Mouse (Mus musculus) neural tube, embryonic 10.5 days (tissue): ENCODE data around the gene Cmtm6.

Experiments used
- DNase-seq: peaks from one replicate; pipeline ENCODE4 v3.0.0-alpha.2; 2017; ENCODE audit warnings: low spot score; ENCODE audit errors: extremely low spot score

Cmtm6 gene

DNA sequence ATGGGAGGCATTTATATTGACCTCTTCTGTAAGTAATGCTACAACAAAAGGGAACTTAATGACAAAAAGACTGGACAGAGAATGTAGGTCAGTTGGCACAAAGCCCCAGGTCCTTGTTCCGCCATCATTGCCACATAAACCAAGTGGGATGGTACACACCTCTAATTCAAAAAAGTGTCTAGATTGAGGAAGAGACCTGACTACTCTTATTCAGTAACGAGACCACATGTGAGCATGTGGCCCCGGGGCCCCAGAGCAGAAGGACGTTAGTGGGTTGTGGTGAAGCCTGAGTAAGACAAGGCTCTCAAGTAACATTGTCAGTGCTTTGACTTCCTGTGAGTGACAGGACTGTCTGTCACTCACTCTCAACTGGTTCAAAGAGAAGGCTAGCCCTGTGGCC lies 39.3 kb downstream of the Cmtm6 start:
- no peak for DNase-seq

DNA sequence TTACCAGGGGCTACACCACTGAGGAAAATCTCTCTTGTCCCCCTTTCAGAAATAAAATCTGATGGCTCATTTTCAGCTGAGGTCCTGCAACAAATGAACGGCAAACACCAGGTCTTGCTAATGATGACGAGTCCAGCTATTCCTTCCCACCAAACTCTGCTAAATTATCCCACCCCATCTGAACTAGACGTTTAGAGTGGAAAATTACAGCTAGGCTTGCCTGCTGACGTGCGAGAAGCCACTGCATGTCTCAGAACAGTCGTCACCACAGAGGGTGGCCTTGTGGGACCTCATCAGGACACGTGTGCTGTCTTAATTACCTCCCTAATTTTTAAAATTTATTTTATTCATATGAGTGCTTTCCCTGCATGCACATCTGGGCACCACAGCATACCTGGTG lies 40.6 kb downstream of the Cmtm6 start:
- DNase-seq: no peak

DNA sequence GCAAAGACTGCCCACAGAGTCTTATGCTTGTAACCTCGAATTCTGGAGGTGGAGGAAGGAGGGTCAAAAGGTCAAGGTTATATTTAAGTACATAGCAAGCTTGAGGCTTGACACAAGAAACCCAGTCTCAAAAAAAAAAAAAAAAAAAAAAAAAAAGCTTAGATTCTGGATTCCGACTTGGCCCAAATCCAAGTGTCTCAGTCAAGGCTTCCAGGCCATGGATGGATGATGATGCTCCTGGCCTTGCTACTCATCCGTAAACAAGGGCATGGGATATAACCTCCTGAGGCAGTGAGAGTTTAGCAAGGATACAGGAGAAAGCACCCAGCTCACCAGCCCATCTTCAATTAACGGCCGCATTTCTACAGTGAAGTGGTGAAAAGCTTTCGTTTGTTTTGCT lies 43.7 kb downstream of the Cmtm6 start:
- no peak for DNase-seq

DNA sequence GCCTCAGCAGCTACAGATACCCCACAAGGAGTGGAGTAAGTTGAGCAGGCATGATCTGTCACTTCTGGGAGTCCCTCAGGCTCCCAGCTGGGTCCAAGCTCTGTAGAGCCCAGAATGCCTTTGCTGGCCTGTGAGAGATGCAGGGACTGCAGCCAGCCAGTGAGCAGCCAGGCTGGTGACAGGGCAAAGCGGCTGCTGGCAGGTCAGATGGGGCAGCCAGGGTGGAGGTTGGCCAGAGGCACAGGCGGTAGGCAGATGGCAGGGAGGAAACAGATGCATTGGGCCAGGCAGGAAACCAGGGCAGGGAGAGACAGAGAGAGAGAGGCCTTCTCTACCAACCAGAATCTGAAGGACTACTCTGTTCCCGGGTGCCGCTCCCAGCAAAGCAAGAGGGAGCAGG lies 44.4 kb downstream of the Cmtm6 start:
- no peak for DNase-seq

DNA sequence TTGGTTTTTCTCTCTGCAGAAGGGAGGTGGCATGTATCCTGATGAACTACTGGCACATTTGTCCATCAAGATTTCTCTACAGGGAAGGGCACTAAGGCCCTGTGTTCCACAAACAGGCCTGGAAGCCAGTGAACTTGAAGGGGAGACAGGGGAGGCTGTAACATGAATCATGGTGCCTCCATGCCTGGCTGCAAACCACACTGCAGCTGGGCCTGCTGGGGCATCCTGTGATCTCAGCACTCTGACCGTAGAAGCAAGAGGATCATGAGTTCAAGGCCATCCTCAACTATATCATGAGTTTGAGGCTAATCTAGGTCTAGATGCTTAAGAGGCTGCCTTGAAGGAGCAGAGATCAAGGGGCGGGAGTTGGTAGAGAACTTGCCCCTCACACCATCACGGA lies 45.4 kb downstream of the Cmtm6 start:
- DNase-seq: no peak

DNA sequence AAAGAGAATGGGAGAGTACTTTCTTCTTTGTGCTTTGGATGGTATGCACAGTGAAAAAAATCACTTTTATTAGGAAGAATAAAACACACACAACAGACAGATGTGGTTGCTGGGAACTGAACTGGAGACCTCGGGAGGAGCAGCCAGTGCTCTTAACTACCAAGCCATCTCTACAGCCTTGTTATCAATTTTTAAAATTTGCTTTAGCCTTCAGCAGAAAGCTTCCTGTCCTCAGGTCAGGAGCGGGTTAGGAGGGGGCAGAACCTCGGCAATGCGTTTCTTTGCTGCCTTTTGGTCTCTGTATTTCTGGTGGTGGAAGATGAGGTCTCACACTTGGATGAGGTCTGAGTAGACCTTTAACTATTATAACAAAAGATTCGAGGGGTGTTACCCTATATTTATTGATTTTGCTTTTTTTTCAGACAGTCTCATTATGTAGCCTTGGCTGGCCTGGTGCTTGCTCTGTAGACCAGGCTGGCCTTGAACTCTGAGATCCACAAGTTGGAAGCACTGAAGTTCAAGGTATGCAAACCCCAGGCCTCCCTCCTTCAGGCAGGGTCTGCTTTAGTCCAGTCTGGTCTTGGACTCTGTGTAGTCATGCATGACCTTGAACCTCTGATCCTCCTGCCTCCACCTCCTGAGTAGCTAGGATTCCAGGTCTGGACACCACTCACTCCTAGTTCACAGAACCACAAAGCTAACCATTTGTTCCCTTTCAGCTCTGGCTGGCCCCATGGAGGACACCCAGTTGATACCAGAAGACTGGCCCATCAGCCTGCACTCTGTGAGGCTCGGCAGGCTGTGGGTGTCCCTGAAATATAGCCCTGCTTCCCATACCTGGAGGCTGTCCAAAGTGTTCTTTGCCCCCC lies 46.5 kb downstream of the Cmtm6 start:
- DNase-seq: no peak

DNA sequence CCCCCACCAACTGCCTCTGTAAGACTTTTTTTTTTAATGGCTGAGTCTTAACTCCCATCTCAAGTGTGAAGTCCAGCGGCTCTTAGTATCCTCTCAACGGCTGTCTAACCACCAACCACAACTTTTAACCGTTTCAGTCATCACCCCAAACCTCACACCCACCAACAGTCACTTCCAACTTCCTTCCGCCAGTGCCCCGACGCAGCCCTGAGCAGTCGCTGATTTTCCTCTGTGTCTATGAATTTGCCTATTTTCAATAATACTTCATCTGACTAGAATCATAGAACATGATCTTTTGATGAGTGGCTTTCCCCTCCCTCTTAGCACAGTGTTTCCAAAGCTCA lies 47.1 kb downstream of the Cmtm6 start:
- no peak for DNase-seq

DNA sequence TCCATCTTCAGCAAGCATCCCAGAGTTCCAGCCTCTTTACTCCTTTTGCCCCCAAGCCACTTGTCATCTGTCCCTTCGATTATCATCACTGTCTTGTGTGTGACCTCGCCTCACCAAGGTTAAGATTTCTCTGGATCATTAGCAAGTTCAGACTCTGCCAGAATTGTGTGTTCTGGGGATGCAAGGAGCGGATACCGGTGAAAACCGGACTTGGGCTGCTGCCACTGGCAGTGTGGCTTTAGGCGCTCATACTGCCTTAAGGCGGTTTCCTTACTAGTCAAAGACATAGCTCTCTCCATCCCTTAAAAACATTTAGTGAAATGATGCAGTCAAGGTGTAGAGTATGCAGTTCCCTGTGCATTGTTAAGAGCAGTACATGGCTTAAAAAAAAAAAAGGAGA lies 48.0 kb downstream of the Cmtm6 start:
- no peak for DNase-seq

DNA sequence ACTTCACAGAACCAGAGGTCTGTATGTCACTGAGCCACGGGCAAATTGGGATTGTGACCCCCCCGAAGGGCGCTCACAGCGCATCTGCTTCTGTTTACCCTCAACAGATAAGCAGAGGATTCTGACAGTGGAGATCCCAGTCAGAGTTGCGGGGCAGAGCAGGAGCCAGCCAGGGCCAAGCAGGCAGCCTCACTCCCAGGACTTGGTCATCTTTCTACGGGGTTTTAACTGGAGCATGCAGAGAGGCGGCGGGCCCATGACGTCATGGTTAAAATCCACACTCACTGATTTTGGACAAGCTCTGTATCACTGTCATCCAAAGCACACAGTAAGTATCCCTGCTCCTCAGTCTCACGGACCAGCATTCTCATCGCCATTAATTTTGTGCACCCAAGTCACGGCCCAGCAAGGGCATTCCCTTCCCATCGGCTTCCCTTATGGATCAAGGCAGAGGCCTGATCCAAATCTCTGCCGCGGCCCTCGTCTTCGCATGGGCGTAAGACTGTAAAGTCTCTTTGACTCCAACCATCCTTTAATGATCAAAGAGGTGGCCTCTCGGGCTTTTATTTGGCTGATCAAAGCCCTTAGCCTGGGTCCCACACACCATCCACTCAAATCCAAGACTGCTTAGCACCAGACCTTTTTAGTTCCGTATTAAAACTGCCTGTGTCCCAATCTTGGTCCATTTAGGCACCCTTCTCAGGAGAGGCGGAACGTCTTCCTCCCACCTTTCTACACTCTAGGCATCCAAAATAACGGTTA lies 49.2 kb downstream of the Cmtm6 start:
- DNase-seq: peak; percentile 58

DNA sequence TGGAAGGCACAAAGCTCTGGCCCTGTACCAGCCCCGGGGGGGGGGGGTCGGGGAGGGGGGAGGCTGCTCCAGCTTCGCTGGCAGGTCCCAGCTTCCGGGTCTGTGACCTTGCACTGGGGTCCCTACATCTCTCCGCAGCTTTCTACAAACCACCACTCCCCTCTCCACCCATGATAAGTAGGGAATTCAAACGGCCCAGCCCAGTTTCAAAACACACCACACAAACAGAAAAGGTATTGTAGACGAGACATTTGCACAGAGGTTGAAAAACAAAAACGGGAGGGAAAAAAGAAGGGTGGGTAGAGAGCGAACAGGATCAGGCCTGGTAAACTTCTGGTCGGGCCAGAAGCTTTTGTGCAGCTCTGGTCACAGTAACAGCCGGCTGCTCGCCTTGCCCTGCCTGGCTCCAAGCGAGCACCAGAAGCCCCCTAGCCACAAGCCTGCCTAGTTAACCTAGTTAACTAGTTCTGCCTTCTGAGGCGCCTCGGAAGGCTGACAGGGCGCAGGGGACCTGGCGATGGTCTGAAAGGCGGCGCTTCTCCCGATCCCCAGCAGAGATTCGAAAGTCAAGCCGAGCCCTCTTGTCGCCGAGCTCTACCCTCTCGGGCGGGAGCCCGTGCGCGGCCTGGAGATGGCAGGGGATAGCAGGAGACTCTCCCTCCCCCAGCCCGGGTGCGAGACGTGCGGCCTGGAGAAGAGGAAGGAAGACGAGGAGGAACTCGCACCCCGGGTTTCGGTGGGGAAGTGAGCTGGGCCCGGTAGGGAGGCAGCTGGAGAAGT lies 50.0 kb downstream of the Cmtm6 start:
- peak; percentile 71 for DNase-seq

DNA sequence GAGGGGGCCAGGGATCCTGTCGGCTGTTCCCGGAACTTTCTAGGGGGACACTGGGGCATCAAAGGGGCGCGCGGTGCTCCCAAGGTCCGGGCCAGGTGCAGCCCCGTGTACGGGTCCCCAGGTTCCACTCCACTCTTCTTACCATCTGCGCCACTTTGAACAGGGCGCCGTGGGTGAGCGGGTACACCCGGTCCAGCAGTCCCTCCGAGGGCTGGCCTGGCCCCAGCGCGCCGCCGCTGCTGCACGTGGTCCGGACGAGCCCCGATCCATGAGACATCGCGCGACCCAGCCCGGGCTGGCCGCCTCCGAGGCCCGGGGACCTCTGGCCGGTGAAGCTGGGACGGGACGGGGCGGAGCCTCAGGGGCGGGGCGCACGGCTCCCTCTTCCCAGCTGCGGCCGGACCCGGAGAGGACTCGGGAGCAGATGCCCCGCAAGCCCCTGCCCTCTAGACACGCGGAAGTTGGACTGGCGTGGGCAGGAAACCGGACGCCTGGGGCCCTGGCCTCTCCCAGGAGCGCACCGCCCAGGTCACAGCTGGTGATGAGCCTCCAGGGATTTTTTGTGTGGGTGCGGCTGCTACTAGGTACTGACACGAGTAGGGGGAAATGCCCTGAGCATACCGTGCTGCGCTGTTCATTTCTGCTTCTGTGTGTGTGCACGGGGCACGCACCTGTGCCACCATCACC lies 50.8 kb downstream of the Cmtm6 start, which contains the start of gene Cmtm7:
TSS of gene Cmtm7 (minus strand) at position 331 of the 687 bp plus-strand sequence.
- DNase-seq: peak; percentile 82

DNA sequence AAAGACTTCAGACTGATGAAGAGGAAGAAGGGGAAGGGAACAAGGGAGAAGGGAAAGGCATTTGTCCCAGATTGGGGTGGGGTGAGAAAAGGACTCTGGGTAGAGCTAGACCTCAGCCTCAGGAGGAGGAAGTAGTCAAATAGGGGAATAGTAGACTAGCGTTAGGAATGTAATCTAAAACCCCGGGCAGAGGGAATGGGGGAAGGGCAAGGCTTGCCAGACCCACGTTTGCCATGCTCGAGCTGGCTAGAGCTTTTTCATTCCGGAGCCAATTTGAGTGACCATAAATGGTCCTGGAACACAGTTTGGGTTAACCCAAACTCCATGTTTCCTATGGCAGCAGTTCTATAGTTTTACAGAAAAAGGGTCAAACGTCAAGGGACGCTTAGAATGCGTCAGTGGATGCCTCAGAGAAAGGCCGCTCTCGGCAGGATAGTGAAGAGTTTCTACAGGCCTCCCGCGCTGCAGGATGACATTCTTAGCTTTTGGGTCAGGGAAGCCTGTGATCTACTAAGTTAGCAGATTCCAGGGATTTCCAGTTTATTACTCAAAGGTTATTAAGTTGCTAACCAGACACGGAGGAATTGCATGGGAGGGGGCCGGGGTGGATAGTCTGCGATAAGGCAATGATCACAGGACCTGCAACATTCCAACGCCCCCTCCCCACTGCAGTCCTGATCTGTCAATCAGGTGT lies 54.7 kb downstream of the Cmtm6 start:
- DNase-seq: peak; percentile 64

DNA sequence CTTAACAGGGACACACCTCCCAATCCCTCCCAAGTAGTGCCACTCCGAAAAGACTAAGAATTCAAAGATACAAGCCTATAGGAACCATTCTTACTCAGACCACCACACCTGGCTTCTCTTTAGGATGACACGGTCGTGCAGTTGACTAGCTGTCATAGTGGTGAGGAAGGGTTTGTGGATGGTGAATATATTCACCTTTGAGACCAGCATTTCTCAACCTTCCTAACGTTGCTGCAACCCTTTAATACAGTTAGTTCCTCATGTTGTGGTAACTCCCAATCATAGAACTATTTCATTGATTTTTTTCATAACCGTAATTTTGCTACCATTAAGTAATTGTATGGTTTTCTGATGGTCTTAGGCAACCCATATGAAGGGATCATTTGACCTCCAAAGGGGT lies 56.2 kb downstream of the Cmtm6 start:
- no peak for DNase-seq

DNA sequence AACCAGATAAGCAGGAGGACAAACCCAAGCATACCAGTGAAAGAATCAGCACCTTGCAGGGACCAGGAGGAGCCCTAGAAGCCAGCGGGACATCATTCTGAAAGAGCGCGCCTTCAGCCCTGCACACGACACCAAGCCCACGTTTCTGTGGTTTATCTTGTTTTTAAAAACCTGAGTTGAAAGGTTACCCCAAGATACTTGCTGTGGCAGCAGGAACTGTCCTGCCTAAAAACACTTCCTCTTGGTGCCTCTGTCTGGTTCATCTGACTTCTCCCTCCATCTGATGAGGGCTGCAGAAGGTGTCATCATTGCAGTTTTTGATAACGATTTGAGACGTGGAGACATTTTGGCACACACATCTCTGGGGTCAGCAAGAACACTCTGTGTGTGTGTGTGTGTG lies 56.8 kb downstream of the Cmtm6 start:
- DNase-seq: no peak

DNA sequence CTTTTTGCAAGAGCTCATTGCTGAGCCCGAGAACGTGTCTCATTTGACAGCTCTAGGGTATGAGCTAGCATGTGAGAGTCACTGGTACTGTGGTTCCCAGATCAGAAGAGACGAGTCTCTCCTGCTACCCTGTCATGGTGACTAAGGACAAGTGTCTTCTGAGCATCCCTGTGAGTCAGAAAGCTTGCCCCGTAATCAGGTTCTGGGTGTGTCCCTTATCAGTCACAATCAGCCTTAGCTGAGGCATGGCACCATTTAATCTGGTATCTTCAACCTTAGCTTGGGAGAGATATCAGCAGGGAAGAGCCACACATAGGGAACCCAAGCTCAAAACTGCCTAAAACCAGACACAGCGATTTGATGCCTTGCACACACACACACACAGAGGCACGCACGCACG lies 57.8 kb downstream of the Cmtm6 start:
- no peak for DNase-seq

DNA sequence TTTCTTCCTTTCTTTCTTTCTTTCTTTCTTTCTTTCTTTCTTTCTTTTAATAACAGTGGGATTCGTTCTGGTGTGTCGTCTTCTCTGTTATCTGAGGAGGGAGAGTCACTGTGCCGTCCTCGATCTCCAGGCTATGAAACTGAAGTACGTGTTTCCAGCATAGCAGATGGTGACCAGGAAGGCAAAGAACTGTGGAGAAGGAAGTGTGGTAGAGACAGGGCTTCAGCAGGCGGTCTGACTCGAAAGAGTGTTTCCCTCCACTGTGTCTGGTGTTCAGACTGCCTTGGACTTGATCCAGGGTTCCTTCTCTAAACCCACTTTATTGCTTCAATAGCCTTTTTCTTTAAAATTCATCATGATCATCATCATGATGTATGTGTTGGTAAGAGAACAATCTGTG lies 58.6 kb downstream of the Cmtm6 start:
- DNase-seq: no peak

DNA sequence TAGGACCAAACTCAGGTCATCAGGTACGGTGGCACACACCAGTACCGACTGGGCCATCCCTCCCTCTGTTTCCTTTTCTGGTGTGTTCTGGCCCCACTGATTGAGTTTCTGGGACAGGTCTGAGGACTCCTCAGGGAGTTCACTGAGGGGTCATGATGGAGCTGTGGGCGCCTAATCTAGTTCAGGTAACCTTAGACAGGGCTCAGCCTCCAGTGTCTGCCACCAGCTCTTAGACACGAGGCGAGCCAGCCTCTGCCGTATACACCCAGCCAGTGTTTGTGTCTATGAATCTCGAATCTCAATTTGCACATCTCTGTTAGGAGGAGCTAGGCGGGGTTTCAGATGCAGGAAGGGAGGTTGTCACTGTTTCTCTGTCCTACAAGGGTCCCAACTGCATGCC lies 59.1 kb downstream of the Cmtm6 start:
- no peak for DNase-seq

DNA sequence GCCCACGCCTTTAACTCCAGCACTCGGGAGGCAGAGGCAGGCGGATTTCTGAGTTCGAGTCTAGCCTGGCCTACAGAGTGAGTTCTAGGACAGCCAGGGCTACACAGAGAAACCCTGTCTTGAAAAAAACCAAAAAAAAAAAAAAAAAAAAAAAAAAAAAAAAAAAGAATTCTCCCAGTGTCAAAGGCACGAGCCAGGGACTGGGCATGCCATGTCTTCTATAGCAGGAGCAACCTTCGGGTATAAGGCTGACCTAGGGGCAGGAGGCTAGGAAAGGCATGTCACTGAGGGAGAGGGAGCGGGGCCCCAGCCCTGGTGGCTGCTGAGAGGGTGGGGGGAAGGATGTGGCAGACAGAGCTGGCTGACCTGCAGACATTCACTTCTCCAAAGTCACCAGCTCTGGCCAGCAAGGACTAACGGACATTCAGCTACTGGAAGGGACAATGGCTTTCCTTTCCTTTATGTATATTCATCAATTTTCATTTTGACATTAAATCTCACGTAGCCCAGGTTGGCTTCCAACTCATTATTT lies 62.9 kb downstream of the Cmtm6 start:
- no peak for DNase-seq

DNA sequence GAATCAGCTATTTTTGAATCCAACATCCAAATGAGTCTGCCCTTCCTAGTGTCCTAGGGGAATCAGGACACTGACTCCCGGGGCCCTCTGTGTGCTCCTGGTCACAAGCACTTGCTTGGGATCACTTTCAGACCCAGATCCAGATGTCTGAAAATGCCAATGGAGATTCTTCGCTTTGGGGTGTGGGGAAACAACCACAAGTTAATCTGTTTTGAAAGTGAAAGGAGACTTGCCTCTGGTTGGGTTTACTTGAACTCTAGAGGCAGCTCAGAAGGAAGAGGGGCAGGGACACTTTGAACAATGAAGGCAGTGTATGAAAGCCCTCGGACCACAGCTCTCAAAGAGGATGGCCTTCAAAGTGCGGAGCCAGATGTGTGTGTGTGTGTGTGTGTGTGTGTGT lies 63.6 kb downstream of the Cmtm6 start:
- DNase-seq: no peak

DNA sequence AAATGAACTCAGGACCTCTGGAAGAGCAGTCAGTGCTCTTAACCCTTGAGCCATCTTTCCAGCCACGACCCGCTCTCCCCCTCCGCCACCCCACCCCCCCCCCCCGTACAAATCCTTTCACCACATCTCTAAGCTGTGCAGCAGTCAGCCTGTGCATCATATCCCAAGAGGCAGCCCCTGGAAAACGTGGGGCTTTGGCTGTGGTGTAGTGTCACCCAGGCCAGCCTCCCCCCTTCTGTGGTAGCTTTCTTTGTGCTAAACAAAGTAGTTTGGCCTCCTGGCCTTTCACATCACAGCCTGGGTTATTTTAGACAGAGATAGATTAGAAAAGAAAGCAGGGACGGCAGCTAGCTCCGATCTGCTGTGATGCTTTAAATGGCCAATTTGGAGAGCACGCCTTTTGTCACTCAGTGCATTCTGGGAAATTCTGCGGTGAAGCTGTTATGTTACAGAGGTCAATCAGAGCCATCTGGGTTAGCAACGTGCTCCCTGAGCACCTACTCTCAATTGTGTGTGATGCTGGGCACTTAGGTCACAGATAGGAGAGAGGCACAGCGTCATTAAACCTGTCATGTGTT lies 65.6 kb downstream of the Cmtm6 start:
- DNase-seq: no peak
